Mouse (Mus musculus) stomach, postnatal 0 days (tissue): Measurements from ENCODE around the gene Gtf2e1.

Experiments
- CTCF ChIP-seq: IDR thresholded peaks from 2 replicates; pipeline ENCODE4 v1.5.1; 2016; ENCODE audit warnings: antibody characterized with exemption, low read depth, mild to moderate bottlenecking, moderate library complexity
- EP300 ChIP-seq: optimal IDR thresholded peaks from 2 replicates; pipeline ENCODE3; 2016; ENCODE audit warnings: antibody characterized with exemption

- TF ChIP-seq CTCF (no peak), EP300 (no peak)
Measured at GRCm38 (mm10) chr16:37463981-37464380, 75.6 kb downstream of the Gtf2e1 start.
